Mouse (Mus musculus) liver, postnatal 0 days (tissue): ENCODE data around the gene Tomm34.

Experiments used
- CTCF ChIP-seq: sonication (generic); IDR thresholded peaks from 2 replicates; pipeline ENCODE4 v1.5.1; 2016; ENCODE audit warnings: antibody characterized with exemption, low read depth
- EP300 ChIP-seq: IDR thresholded peaks from 2 replicates; pipeline ENCODE4 v1.6.1; 2016; ENCODE audit warnings: antibody characterized with exemption, low read depth, mild to moderate bottlenecking

DNA sequence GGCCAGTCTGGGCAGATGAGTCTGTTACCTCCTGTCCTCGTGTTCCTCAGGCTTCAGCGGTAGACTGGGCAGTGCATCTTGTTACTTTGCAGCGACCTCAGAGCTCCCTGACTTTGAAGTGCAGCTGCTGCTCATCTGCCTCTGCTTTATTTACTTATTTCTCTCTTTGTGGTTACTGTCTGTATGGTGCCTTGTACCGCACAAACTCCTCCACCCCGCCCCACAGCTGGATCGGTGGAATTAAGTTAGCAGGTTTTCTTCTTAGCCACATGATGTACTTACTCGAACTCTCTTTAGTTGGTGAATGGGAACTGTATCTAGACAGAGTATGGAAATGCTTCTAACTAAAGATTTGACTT, 13.4 kb upstream of the Tomm34 start:
- TF ChIP-seq CTCF (no peak), EP300 (no peak)
